Comparison of ENCODE assay signal across 15 mouse cellular contexts in genomic region chr19:53355065-53355464, GRCm38 (mm10). TPM values are rescaled to one million over a fixed set of nuclear protein-coding genes. Genes with fewer than 3 reads are reported as not detected.
DNase-seq lines count a peak whose midpoint lies in the region; ATAC-seq lines count a peak whose summit lies in the region.
"Had no signal": no experiment of that assay in that cellular context is flagged by ENCODE, and none has a peak within 500 bp of the region (broad histone marks: within the 10 kb centered on the region; RNA-seq: fewer than 3 reads in every experiment).

No protein-coding gene starts in this region.

- DNase-seq in cerebellum, adult 11 months = peak; percentile 53
- no peak for DNase-seq in cerebellum, postnatal 4 days (ENCODE audit: low spot score in 2 of 2)
- DNase-seq in left cerebral cortex, adult 18-20 months (ENCODE audit: low spot score in 2 of 2) = peak; percentile 54 to 71
- no peak for DNase-seq in left cerebral cortex, adult 11 months (ENCODE audit: low spot score)
- DNase-seq in cerebellum, postnatal 10 days = peak; percentile 75 to 85
- DNase-seq in telencephalon, adult 2 months (ENCODE audit: low read depth, low spot score) = peak; percentile 32
- DNase-seq: gastrocnemius, postnatal 14 days; kidney, adult 11 months; lung, postnatal 14 days; thymus, adult 2 months had no signal

- no peak for ATAC-seq in granulocyte monocyte progenitor cell, adult 5-6 weeks (replicated peaks; ENCODE audit: poor library complexity, severe bottlenecking)
- ATAC-seq in monocyte, adult 5-6 weeks (replicated peaks; ENCODE audit: insufficient number of reproducible peaks, low FRiP score, low TSS enrichment, poor library complexity, severe bottlenecking) = no peak
- ATAC-seq: midbrain, embryonic 16.5 days had no signal

RNA-seq across cellular contexts. Expression of gene Gm10197, which starts 16.5 kb away (rescaled TPM):
- not detected for total RNA-seq in left cerebral cortex, adult 18-20 months (2021)
- not detected in 2 replicates for total RNA-seq in granulocyte monocyte progenitor cell, adult 5-6 weeks (2014; fragmentation: Nextera tagmentation)
- total RNA-seq in granulocyte monocyte progenitor cell, adult 5-6 weeks (2017) = not detected in 2 replicates
- not detected in 3 replicates for total RNA-seq in monocyte, adult 5-6 weeks (2017)
- total RNA-seq: adrenal gland, adult 18-20 months; gastrocnemius, postnatal 14 days; layer of hippocampus, adult 18-20 months had no signal

RNA-seq across cellular contexts. Expression of gene Smndc1, which starts 35.3 kb away (rescaled TPM):
- 10 to 100 TPM; 36.8 to 39.2 TPM for total RNA-seq in left cerebral cortex, adult 18-20 months (2021)
- 47.7 and 54.6 TPM in 2 replicates for total RNA-seq in granulocyte monocyte progenitor cell, adult 5-6 weeks (2014; fragmentation: Nextera tagmentation)
- 31.1 and 33.4 TPM in 2 replicates for total RNA-seq in granulocyte monocyte progenitor cell, adult 5-6 weeks (2017)
- total RNA-seq in monocyte, adult 5-6 weeks (2017) = 62.7 to 74.2 TPM (median 74.1 TPM) in 3 replicates

RNA-seq across cellular contexts. Expression of gene Mxi1, which starts 44.7 kb away (rescaled TPM):
- total RNA-seq in left cerebral cortex, adult 18-20 months (2021) = 10 to 100 TPM; 76.1 to 89.7 TPM
- total RNA-seq in granulocyte monocyte progenitor cell, adult 5-6 weeks (2014; fragmentation: Nextera tagmentation) = 19.6 and 28.2 TPM in 2 replicates
- 50.7 and 54.9 TPM in 2 replicates for total RNA-seq in granulocyte monocyte progenitor cell, adult 5-6 weeks (2017)
- 87.9 to 137 TPM (median 113 TPM) in 3 replicates for total RNA-seq in monocyte, adult 5-6 weeks (2017)

Comparison
In these comparisons a context has a peak if more than half of its experiments do, and no peak if none do; other contexts are left out.
1. DNase-seq: peak in cerebellum, adult 11 months (single experiment), left cerebral cortex, adult 18-20 months (2 of 2), cerebellum, postnatal 10 days (2 of 2) and telencephalon, adult 2 months (single experiment); none in cerebellum, postnatal 4 days (0 of 2) and left cerebral cortex, adult 11 months (single experiment).